Mouse (Mus musculus) G1E (cell line): ENCODE measurements at regions not wholly inside any gene's neighbourhood (a gene's known extent, or its start where the extent isn't known, plus 50 kb on each side); places are given as distances from the start of the nearest gene placed in this dataset.

Experiments
- ATAC-seq: 2 replicates; pipeline ENCODE4 v1.8.0; 2016; ENCODE audit warnings: mild to moderate bottlenecking; ENCODE audit not compliant: insufficient number of reproducible peaks, poor library complexity, low FRiP score, severe bottlenecking; ENCODE audit errors: extremely low read depth
- DNase-seq: peaks from one replicate; pipeline ENCODE4 v3.0.0; 2012; ENCODE audit warnings: low spot score
- H3K27me3 ChIP-seq: 2 replicates; pipeline ENCODE4 v1.6.1; 2012; ENCODE audit warnings: mild to moderate bottlenecking, low read length, inconsistent platforms; ENCODE audit not compliant: insufficient read depth
- H3K36me3 ChIP-seq: replicated peaks from 2 replicates; pipeline ENCODE3; 2012; ENCODE audit warnings: mild to moderate bottlenecking, inconsistent platforms
- H3K4me1 ChIP-seq: 2 replicates; pipeline ENCODE4 v1.6.1; 2012; ENCODE audit warnings: low read depth, low read length, inconsistent platforms, mixed read lengths; ENCODE audit not compliant: insufficient read depth
- H3K4me3 ChIP-seq: 2 replicates; pipeline ENCODE4 v1.5.1; 2012; ENCODE audit warnings: low read depth, mild to moderate bottlenecking, inconsistent platforms, low read length, moderate library complexity, mixed read lengths
- H3K9me3 ChIP-seq: replicated peaks from 2 replicates; pipeline ENCODE4 v1.6.1; 2012; ENCODE audit warnings: inconsistent platforms
- CTCF ChIP-seq: IDR thresholded peaks from 2 replicates; pipeline ENCODE4 v1.5.1; 2012; ENCODE audit warnings: low read depth, low read length, inconsistent platforms, mixed read lengths
- GATA1 ChIP-seq: IDR thresholded peaks from 2 replicates; pipeline ENCODE4 v1.6.1; 2012; ENCODE audit warnings: borderline replicate concordance, low read length, inconsistent platforms, mixed read lengths
- GATA2 ChIP-seq: IDR thresholded peaks from 2 replicates; pipeline ENCODE4 v1.6.1; 2012; ENCODE audit warnings: low read depth, low read length, inconsistent platforms, borderline replicate concordance
- POLR2AphosphoS5 ChIP-seq: IDR thresholded peaks from 2 replicates; pipeline ENCODE4 v1.6.1; 2012; ENCODE audit warnings: low read depth, low read length, inconsistent platforms; ENCODE audit not compliant: insufficient replicate concordance
- TAL1 ChIP-seq: conservative IDR thresholded peaks from 2 replicates; pipeline ENCODE4 v1.6.1; 2012; ENCODE audit warnings: low read depth, low read length, inconsistent platforms, mixed read lengths

- no peak for DNase-seq
- no peaks in the 10 kb centered on the region for H3K4me1 ChIP-seq
- no peaks in the 10 kb centered on the region for H3K27me3 ChIP-seq
- H3K36me3 ChIP-seq = no peaks in the 10 kb centered on the region
- no peak for TF ChIP-seq POLR2AphosphoS5
- TF ChIP-seq CTCF = no peak
- no peak for TF ChIP-seq GATA1
- TF ChIP-seq GATA2 = no peak
- H3K4me3 ChIP-seq = no peak overlapping the region
- H3K9me3 ChIP-seq = peaks cover 3% of the 10 kb centered on the region
- ATAC-seq = no peak
Measured at GRCm38 (mm10) chr14:106211062-106211461, 105.1 kb downstream of the Trim52 start.

GRCm38 (mm10) chr14:106217681-106218080 lies 111.7 kb downstream of the Trim52 start:
- TF ChIP-seq POLR2AphosphoS5 = no peak
- TF ChIP-seq GATA1 = no peak
- no peak for TF ChIP-seq GATA2
- no peak for TF ChIP-seq CTCF
- TF ChIP-seq TAL1 = no peak
- no peaks in the 10 kb centered on the region for H3K27me3 ChIP-seq
- peaks cover 14% of the 10 kb centered on the region for H3K9me3 ChIP-seq
- no peaks in the 10 kb centered on the region for H3K4me1 ChIP-seq
- no peak overlapping the region for H3K4me3 ChIP-seq
- DNase-seq = no peak
- no peak for ATAC-seq
- no peaks in the 10 kb centered on the region for H3K36me3 ChIP-seq

- ATAC-seq (no peak), DNase-seq (no peak)
- no peak overlapping the region for H3K4me3 ChIP-seq
- no peaks in the 10 kb centered on the region for H3K4me1 ChIP-seq
- no peaks in the 10 kb centered on the region for H3K36me3 ChIP-seq
- TF ChIP-seq GATA2 (no peak), TAL1 (no peak), GATA1 (no peak), CTCF (no peak), POLR2AphosphoS5 (no peak)
- H3K27me3 ChIP-seq = no peaks in the 10 kb centered on the region
- peaks cover 17% of the 10 kb centered on the region for H3K9me3 ChIP-seq
Measured at GRCm38 (mm10) chr14:106219293-106219797, 113.3 kb downstream of the Trim52 start.

- DNase-seq = no peak
- no peaks in the 10 kb centered on the region for H3K4me1 ChIP-seq
- H3K4me3 ChIP-seq = no peak overlapping the region
- no peaks in the 10 kb centered on the region for H3K27me3 ChIP-seq
- no peaks in the 10 kb centered on the region for H3K36me3 ChIP-seq
- ATAC-seq = no peak
- peaks cover 9% of the 10 kb centered on the region for H3K9me3 ChIP-seq
- TF ChIP-seq GATA1 (no peak), TAL1 (no peak), CTCF (no peak), POLR2AphosphoS5 (no peak), GATA2 (no peak)
Measured at GRCm38 (mm10) chr14:106225401-106225800, 119.4 kb downstream of the Trim52 start.

- DNase-seq (no peak), ATAC-seq (no peak)
- H3K36me3 ChIP-seq = no peaks in the 10 kb centered on the region
- TF ChIP-seq GATA1 = no peak
- TF ChIP-seq CTCF = no peak
- TF ChIP-seq TAL1 = no peak
- TF ChIP-seq GATA2 = no peak
- no peak for TF ChIP-seq POLR2AphosphoS5
- no peak overlapping the region for H3K4me3 ChIP-seq
- no peaks in the 10 kb centered on the region for H3K4me1 ChIP-seq
- H3K9me3 ChIP-seq = peaks cover 11% of the 10 kb centered on the region
- H3K27me3 ChIP-seq = no peaks in the 10 kb centered on the region
Measured at GRCm38 (mm10) chr14:106241721-106242405, 135.9 kb downstream of the Trim52 start.

GRCm38 (mm10) chr14:106259396-106260108 lies 153.6 kb downstream of the Trim52 start:
- DNase-seq (no peak), ATAC-seq (no peak)
- Histone ChIP-seq H3K36me3 (no peaks in the 10 kb centered on the region), H3K9me3 (peaks cover 30% of the 10 kb centered on the region), H3K4me3 (no peak overlapping the region), H3K27me3 (no peaks in the 10 kb centered on the region), H3K4me1 (no peaks in the 10 kb centered on the region)
- no peak for TF ChIP-seq POLR2AphosphoS5
